Mouse (Mus musculus): ENCODE results near the gene Zfp382.
"Not testable (repeated sequence)": the region's sequence is repeated elsewhere in the genome, so short reads cannot be mapped to it uniquely, and the experiment has no call there.

Zfp382 gene

GRCm38 (mm10) chr7:30147011-30147410 lies 25.3 kb downstream of the Zfp382 start:
- DNase-seq (ENCODE audit: low spot score in 2 of 2), result no peak

DNA sequence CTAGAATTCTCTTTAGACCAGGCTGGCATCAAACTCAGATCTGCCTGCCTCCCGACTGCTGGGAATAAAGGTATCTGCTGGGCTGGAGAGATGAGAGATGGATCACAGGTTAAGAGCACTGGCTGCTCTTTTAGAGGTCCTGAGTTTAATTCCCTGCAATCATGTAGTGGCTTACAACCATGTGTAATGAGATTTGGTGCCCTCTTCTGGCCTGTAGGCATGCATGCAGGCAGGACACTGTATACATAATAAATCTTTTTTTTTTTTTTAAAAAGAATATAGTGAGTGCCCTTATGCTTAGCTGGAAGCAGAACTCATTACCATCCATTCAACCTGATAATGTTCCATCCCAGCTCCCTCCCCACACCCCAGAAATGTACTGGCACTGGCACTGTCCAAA lies 32.3 kb downstream of the Zfp382 start:
- DNase-seq (ENCODE audit: low spot score in 2 of 2), result no peak

GRCm38 (mm10) chr7:30155507-30155906 lies 33.8 kb downstream of the Zfp382 start:
- no peak for DNase-seq (ENCODE audit: low spot score in 2 of 2)

DNA sequence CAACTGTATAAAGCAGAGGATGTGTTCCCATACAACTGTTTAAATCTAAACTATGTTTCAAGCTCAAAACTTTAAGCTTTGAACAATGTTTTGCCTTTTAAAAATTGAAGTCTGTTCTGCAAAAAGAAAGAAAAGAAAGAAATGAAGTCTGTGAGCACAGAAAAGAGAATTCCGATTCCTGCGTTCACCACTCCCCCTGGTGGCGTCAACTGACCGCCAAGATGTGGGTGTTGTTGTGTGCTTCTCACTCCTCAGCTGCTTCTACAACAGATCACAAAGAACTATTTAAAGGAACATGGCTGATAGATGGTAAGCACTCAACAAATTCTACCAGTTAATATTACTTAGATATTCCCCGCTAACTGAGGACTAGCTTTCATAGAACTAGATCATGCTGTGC lies 41.4 kb downstream of the Zfp382 start:
- DNase-seq (ENCODE audit: low spot score in 2 of 2), result no peak

DNA sequence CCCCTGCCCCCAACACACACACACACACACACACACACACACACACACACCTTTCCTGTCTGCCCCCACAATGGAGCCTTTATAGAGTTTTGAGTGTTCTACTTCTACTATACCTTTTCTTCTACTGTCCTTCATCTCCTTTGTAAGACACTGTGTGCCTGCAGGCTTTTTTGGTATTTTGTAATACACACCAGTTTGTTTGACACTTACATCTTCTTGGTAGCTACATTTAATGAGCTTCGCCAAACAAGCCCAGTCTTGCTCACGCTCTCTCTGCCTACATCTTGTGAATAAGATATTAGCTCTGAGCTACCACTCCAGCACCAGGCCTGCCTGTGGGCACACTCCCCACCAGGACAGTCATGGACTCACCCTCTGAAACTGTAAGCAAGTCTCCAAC lies 43.0 kb downstream of the Zfp382 start:
- no peak for DNase-seq (ENCODE audit: low spot score in 2 of 2)

GRCm38 (mm10) chr7:30168914-30169582 lies 47.3 kb downstream of the Zfp382 start:
- no peak for DNase-seq (ENCODE audit: low spot score in 2 of 2)

DNA sequence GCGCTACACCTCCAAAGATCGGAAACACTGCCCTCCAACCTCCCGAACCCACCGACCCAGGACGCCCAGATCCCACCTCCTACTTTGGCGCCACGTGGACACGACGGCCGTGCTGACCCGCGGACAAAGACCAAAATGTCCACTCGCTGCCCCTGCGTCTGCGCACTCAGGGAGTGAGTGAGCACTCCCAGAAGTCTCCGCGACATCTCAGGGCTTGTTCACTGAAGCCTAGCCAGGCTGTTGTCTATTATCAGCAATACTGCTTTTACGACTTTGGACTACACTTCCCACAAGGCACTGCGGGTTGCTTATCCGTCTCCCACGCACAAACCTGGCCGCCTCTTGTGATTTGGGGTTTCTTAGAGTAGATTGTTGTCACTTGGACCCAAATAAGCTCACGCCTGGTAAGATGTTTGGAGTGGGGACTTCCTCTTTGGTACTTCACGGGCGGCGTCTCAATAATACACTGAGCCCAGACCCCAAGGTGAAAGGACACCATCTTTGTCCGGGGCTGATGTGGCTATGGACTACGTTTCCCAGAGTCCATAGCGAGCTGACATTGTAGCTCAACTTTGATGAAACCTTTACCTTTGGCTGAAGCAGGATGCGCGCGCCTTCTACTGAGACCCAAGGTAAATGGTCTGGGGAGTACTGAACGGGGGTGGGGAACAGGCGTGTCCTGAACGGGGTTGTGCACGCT lies 48.0 kb downstream of the Zfp382 start, which contains the start of gene Zfp146:
TSS of gene Zfp146 (minus strand) at position 168 of the 700 bp plus-strand sequence.
- peak; percentile 73 to 86 for DNase-seq (ENCODE audit: low spot score in 2 of 2)

- DNase-seq (ENCODE audit: low spot score in 2 of 2), result no peak
Observed at GRCm38 (mm10) chr7:30170283-30170951, 48.7 kb downstream of the Zfp382 start.

- DNase-seq (ENCODE audit: low spot score in 2 of 2), result no peak
Observed at GRCm38 (mm10) chr7:30176474-30176873, 54.7 kb downstream of the Zfp382 start.

DNA sequence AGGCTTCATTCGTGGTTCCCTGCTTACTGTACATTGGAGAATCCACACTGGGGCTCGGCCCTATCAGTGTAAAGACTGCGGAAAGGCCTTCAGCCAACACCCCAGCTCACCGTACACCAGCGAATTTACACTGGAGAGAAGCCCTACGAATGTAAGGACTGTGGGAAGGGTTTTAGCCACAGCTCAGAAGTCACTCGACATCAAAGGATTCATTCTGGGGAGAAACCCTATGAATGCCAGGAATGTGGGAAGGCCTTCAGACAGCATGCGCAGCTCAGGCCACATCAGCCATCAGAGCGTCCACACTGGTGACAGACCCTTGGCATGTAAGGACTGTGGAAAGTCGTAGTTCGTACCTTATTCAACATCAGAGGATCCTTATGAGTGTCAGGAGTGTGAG lies 56.5 kb downstream of the Zfp382 start:
- DNase-seq (ENCODE audit: low spot score in 2 of 2), result no peak

GRCm38 (mm10) chr7:30181308-30181707 lies 59.6 kb downstream of the Zfp382 start:
- DNase-seq (ENCODE audit: low spot score in 2 of 2), result peak; percentile 54 to 67

DNA sequence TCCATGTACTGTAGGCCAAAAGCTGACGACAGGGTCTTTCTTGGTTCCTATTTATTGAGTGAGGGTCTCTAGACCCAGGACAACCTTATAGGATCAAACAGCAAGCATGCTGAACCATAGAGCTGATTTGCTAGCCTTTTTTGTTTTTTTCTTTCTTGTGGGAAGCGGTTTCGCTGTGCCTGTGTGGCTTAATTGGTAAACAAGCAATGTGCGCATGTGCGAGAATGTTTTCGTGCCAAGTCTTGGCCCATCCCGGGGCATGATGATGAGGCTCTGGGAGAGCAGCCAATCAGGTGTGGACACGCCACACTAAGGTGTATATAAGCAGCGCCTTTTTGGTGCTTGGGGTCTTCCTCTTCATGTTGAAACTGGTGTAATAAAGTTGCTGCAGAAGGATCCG lies 60.2 kb downstream of the Zfp382 start:
- DNase-seq (ENCODE audit: low spot score in 2 of 2), result not testable (repeated sequence)

DNA sequence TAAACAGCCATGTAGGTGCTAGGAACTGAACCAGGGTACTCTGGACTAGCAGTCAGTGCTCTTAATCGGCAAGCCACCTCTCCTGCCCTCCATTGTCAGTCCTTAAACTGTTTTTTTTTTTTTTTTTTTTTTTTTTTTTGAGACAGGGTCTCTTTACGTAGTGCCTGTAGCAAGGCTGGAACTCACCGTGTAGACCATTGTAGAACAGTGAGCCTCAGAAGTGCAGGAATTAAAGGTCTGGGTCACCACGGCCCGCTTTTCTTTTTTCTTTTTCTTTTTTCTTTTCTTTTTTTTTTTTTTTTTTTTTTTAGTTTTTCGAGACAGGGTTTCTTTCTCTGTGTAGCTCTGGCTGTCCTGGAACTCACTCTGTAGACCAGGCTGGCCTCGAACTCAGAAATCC lies 61.4 kb downstream of the Zfp382 start:
- DNase-seq (ENCODE audit: low spot score in 2 of 2), result not testable (repeated sequence)

DNA sequence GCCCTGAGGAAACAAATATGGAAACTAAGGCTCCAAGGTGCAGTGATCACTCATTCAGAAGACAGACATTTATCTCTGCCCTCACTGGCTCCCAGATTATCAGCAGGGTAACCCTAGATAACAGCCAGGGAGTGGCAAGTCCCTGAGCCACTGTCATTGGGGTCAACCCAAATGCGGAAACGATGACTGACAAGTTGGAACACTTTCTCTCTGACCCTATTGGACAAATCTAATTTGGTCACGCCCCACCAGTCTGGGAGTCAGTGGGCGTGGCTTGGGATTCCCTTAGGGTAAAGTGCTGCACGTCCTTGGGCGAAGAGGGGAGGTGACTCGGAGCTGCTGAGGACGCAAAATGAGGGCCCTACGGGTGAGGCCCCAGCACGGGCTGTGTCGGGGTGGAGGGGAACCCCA lies 62.1 kb downstream of the Zfp382 start, which contains the start of gene Cox7a1:
TSS of gene Cox7a1 (plus strand) at position 266 of the 411 bp plus-strand sequence.
- peak; percentile 65 to 78 for DNase-seq (ENCODE audit: low spot score in 2 of 2)
